Mouse (Mus musculus) limb, embryonic 14.5 days (tissue): ENCODE data around the gene Vps16. TPM values are rescaled to one million over a fixed set of nuclear protein-coding genes. Genes with fewer than 3 reads are reported as not detected.

Experiments
- ATAC-seq: fragments of 200-750 bp; cut with Nextera tagmentation; 2 replicates; pipeline ENCODE4 v1.8.0; 2017; ENCODE audit warnings: low read depth, moderate number of reproducible peaks, moderate TSS enrichment; ENCODE audit not compliant: low FRiP score
- DNase-seq: peaks from one replicate; pipeline ENCODE4 v3.0.0-alpha.2; 2015; ENCODE audit warnings: low spot score
- H3K27ac ChIP-seq: fragments of 300-500 bp; sonication (generic); replicated peaks from 2 replicates; pipeline ENCODE4 v1.5.1; 2014; ENCODE audit warnings: low read depth, mild to moderate bottlenecking, low read length, moderate library complexity, mixed read lengths
- H3K27me3 ChIP-seq: fragments of 300-500 bp; sonication (generic); 2 replicates; pipeline ENCODE4 v1.6.1; 2014; ENCODE audit warnings: low read length, mixed read lengths; ENCODE audit not compliant: control insufficient read depth, insufficient read depth
- H3K36me3 ChIP-seq: fragments of 300-500 bp; sonication (generic); 2 replicates; pipeline ENCODE4 v1.6.1; 2014; ENCODE audit warnings: mild to moderate bottlenecking, low read length, moderate library complexity, mixed read lengths; ENCODE audit not compliant: control insufficient read depth, insufficient read depth
- H3K4me1 ChIP-seq: fragments of 300-500 bp; sonication (generic); 2 replicates; pipeline ENCODE4 v1.6.1; 2014; ENCODE audit warnings: antibody characterized with exemption, low read length, mixed read lengths; ENCODE audit not compliant: control insufficient read depth, insufficient read depth
- H3K4me2 ChIP-seq: fragments of 300-500 bp; sonication (generic); replicated peaks from 2 replicates; pipeline ENCODE4 v1.6.1; 2014; ENCODE audit warnings: low read depth, mild to moderate bottlenecking, low read length, moderate library complexity; ENCODE audit not compliant: severe bottlenecking
- H3K4me3 ChIP-seq: fragments of 300-500 bp; sonication (generic); replicated peaks from 2 replicates; pipeline ENCODE4 v1.5.1; 2014; ENCODE audit warnings: low read length
- H3K9ac ChIP-seq: fragments of 300-500 bp; sonication (generic); 2 replicates; pipeline ENCODE4 v1.6.1; 2014; ENCODE audit warnings: mild to moderate bottlenecking, low read depth, low read length, moderate library complexity; ENCODE audit not compliant: severe bottlenecking
- H3K9me3 ChIP-seq: fragments of 300-500 bp; sonication (generic); 2 replicates; pipeline ENCODE4 v1.6.1; 2016; ENCODE audit warnings: low read length; ENCODE audit not compliant: control insufficient read depth
- POLR2A ChIP-seq: fragments of 200-500 bp; IDR thresholded peaks from 2 replicates; pipeline ENCODE4 v1.8.0; 2012; ENCODE audit warnings: inconsistent platforms, mild to moderate bottlenecking, moderate library complexity, borderline replicate concordance; ENCODE audit not compliant: insufficient read depth, insufficient read length; ENCODE audit errors: extremely low read depth
- WGBS: fragments of 180-500 bp; shearing (Covaris S2); extraction: QIAGEN DNeasy Blood & Tissue Kit; methylation state at CpG from one replicate; pipeline ENCODE4 v1.1.7; 2014; 5-methylcytosine and 5-hydroxymethylcytosine counted together
- polyA plus RNA-seq, 2 experiments: library from polyadenylated mRNA; depleted of rRNA in 1 of 2; stranded (reverse) in 1 of 2; unstranded in 1 of 2; fragments of >200 nt; fragmentation: Nextera tagmentation in 1 of 2; extraction: Ambion mirVana in 1 of 2; gene quantifications; 2 replicates each; pipeline versions ENCODE4 v1.2.1 to v1.2.3; 2012 to 2014

Vps16 gene
- polyA plus RNA-seq, 2 experiments = 67.0 to 148 TPM

DNA sequence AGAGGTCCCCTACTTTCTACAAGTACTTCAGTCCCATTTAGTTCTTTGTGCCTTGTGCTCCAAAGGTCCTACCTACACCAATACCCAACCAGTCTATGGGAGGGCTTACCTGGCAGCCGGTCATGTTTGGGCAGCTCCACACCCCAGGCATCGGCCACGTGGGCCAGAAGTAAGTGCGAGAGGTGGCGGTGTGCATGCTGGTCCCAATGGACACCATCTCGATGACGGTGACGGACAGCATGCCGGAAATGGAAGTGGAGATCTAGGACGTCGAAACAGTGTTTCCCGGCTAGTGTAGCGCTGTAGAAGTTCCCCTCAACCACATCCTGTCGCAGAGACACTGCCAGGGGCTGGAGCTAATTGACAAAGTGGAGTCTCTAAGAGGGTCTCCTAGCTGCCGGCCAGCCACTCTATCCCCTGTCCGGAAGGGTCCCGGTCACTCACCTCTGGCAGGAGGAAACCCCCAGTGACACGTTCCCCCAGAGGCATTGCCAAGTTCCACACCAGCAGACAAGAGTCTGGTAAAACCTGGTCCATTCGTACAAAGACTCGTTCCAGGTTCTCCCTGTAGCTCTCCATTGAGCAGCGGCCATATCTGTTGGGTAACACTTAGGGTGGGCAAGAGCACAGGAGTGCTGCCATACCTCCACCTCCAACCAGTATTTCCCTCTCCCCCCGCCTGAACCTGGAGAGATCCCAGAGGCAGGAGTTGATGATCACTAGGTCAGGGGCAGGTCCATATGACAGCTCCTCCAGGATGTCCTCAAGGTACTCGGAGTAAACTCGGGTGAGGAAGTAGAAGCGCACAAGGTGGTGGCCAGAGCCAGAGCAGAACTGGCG, 2.1 kb upstream of the Vps16 start:
- Histone ChIP-seq H3K9me3 (no peaks in the 10 kb centered on the region), H3K4me1 (peaks cover 17% of the 10 kb centered on the region), H3K9ac (no peak overlapping the region), H3K4me3 (no peak overlapping the region), H3K27ac (no peak overlapping the region), H3K36me3 (peaks cover 17% of the 10 kb centered on the region), H3K4me2 (no peak overlapping the region), H3K27me3 (no peaks in the 10 kb centered on the region)
- TF ChIP-seq POLR2A = no peak
- ATAC-seq = no peak
- 96% methylated on average over 26 of the region's 26 CpGs for WGBS
- no peak for DNase-seq

DNA sequence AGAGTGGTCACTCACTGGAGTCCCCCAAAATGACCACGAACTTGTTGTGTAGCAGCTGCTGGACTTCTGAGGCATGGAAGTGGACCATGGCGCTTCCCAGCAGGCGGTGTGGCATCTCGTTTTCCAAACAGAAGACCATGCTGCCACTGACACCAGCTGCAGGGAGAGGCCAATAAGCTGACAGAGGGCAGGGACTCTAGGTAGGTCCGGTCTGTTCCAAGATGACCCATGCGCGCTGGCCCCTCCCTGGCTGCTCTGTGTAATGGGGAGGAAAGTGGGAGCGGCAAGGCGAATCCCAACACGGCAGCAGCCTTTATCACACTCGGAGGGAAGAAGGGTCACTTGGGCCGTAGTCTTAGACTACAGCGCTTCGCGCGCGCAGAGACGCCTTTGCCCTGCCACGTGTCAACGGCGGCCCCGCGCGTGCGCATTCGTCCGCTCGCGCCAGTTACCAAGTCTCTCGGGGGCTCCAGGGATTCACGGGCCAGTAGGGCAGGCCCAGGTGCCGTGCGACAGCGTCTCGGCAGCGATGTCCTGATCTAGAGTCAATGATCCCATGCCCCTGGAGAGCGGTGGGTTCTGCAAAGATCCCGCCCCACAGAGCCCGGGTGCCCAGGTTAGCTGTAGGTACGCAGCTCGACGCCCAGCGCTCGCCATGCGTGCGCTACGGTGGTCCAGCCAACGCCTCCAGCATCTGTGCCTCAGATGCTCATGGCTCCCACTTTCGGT, 578 bp upstream of the Vps16 start:
- peak; percentile 74 for ATAC-seq

DNA sequence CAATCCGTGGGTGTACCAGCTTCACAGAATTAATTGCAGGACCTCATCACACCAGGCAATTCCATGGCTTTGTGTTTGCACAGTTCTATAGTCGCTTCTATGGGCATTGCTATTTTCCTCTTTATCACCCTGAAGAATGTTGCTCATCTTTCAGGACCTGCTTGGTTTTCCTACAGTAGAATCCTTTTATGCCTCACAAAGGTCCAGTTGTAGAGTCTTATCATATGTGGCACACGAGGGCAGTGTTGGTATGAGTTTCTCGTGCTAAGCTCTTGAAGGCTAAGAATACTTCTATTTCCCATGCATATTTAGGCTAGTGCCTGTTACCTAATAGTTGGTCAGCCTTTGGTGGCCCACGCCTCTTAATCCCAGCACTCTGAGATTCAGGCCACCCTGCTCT, 973 bp downstream of the Vps16 start:
- Histone ChIP-seq H3K4me1 (peaks cover 17% of the 10 kb centered on the region), H3K36me3 (0 out of 2 replicates have a peak, but pooled peaks cover 3% of the 10 kb centered on the region), H3K4me3 (peak overlapping the region; percentile 71), H3K9ac (peak overlapping the region; percentile 70), H3K4me2 (peak overlapping the region; percentile 89), H3K27me3 (no peaks in the 10 kb centered on the region), H3K9me3 (no peaks in the 10 kb centered on the region), H3K27ac (no peak overlapping the region)
- 51% methylated on average over 5 of the region's 5 CpGs for WGBS
- DNase-seq (no peak), ATAC-seq (no peak)
- no peak for TF ChIP-seq POLR2A

More for the DNA sequence above, 578 bp upstream of the Vps16 start:
- Histone ChIP-seq H3K27ac (peak overlapping the region; percentile 95), H3K9me3 (no peaks in the 10 kb centered on the region), H3K27me3 (no peaks in the 10 kb centered on the region), H3K4me1 (peaks cover 17% of the 10 kb centered on the region), H3K4me2 (peak overlapping the region; percentile 89), H3K36me3 (peaks cover 14% of the 10 kb centered on the region), H3K4me3 (peak overlapping the region; percentile 71), H3K9ac (peak overlapping the region; percentile 70)
- WGBS = 16% methylated on average over 45 of the region's 49 CpGs
- TF ChIP-seq POLR2A = no peak; the same call in 1 of the 2 replicates
- DNase-seq = peak; percentile 68

DNA sequence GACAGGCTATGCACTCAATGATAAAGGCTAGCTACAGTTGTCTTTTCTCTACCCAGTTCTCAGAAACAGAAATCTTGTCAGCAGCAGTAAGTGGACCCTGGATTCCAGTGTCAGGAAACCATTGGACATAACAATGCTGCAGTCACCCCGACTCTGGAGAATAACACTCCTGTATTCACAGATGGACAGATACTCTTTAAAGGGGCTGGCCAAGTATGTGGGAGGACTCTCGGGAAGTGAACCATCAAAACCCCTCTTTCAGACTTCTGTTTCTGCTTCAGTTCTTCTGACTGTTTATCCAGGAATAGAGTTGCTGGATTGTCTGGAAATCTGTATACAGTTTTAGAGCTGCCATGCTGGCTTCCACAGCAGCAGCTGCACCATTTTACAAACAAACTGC, 5.7 kb downstream of the Vps16 start:
- 90% methylated on average over 2 of the region's 2 CpGs for WGBS
- Histone ChIP-seq H3K4me2 (no peak overlapping the region), H3K4me3 (no peak overlapping the region), H3K36me3 (peaks cover 17% of the 10 kb centered on the region), H3K27ac (no peak overlapping the region), H3K9me3 (no peaks in the 10 kb centered on the region), H3K27me3 (no peaks in the 10 kb centered on the region), H3K9ac (no peak overlapping the region), H3K4me1 (peaks cover 6% of the 10 kb centered on the region)
- no peak for DNase-seq
- no peak for ATAC-seq
- no peak for TF ChIP-seq POLR2A

- H3K9me3 ChIP-seq = no peaks in the 10 kb centered on the region
- DNase-seq (no peak), ATAC-seq (no peak)
- WGBS = 87% methylated on average over 3 of the region's 3 CpGs
- no peaks in the 10 kb centered on the region for H3K4me1 ChIP-seq
- no peak overlapping the region for H3K4me3 ChIP-seq
- H3K9ac ChIP-seq = no peak overlapping the region
- TF ChIP-seq POLR2A = no peak
- H3K27me3 ChIP-seq = no peaks in the 10 kb centered on the region
- H3K27ac ChIP-seq = no peak overlapping the region
- H3K36me3 ChIP-seq = peaks cover 17% of the 10 kb centered on the region
- no peak overlapping the region for H3K4me2 ChIP-seq
Observed at GRCm38 (mm10) chr2:130430484-130430883, 6.3 kb downstream of the Vps16 start.
